Mouse (Mus musculus) CD4-positive naive resting alpha-beta T cell, adult 76 days (primary cell): ENCODE results near the gene Tlk2. TPM values are rescaled to one million over a fixed set of nuclear protein-coding genes. Genes with fewer than 3 reads are reported as not detected.

Experiments used
- total RNA-seq: library from RNA; stranded (reverse); gene quantifications from one replicate; pipeline ENCODE4 v1.2.4, GENCODE M21; 2023

Tlk2 gene
- 86.3 TPM for total RNA-seq

GRCm38 (mm10) chr11:105178516-105178915 is at the start of gene Tlk2:
Gene Tlk2, plus strand, starts transcription at chr11:105178807.

GRCm38 (mm10) chr11:105146593-105146992 is 32.0 kb upstream of the Tlk2 start, which contains the start of gene Gm10842:
Gene Gm10842, plus strand, starts transcription at chr11:105146893.

GRCm38 (mm10) chr11:105292124-105293071 is 113.8 kb downstream of the Tlk2 start, which contains the start of gene Mrc2:
Gene Mrc2, plus strand, starts transcription at chr11:105292643.

Other genes with a start within 250 kb of the Tlk2 start
- not detected for gene Efcab3, start 115.2 kb upstream of the Tlk2 start, total RNA-seq
- 39.9 TPM for gene Mettl2, start 52.4 kb upstream of the Tlk2 start, total RNA-seq
- gene Gm10842, start 31.9 kb upstream of the Tlk2 start, total RNA-seq, result not detected
- gene Mrc2, start 113.8 kb downstream of the Tlk2 start, total RNA-seq, result not detected